Mouse (Mus musculus) fibroblast of lung, adult 2 months (primary cell): ENCODE measurements around the gene Gm20388.
A peak's percentile ranks its signal among the peaks of the same experiment; 100 is the strongest.

Experiments
- DNase-seq: peaks from one replicate; pipeline ENCODE4 v3.0.0-alpha.2; 2011; ENCODE audit warnings: low read depth

The Gm20388 gene

GRCm38 (mm10) chr8:123759933-123760332, 3849.3 kb downstream of the Gm20388 start:
- no peak for DNase-seq

- DNase-seq: no peak
Measured at GRCm38 (mm10) chr8:123760579-123760978, 3849.9 kb downstream of the Gm20388 start.

GRCm38 (mm10) chr8:123761266-123761882, 3850.7 kb downstream of the Gm20388 start:
- DNase-seq: peak; percentile 84

GRCm38 (mm10) chr8:123761883-123762270, 3851.2 kb downstream of the Gm20388 start:
- DNase-seq: no peak

- no peak for DNase-seq
Measured at GRCm38 (mm10) chr8:123763355-123763754, 3852.7 kb downstream of the Gm20388 start.

- no peak for DNase-seq
Measured at GRCm38 (mm10) chr8:123764671-123765070, 3854.0 kb downstream of the Gm20388 start.

GRCm38 (mm10) chr8:123766516-123766915, 3855.9 kb downstream of the Gm20388 start:
- no peak for DNase-seq

- DNase-seq: no peak
Measured at GRCm38 (mm10) chr8:123767874-123768273, 3857.2 kb downstream of the Gm20388 start.

- peak; percentile 54 for DNase-seq
Measured at GRCm38 (mm10) chr8:123768492-123769356, 3858.1 kb downstream of the Gm20388 start.

- DNase-seq: no peak
Measured at GRCm38 (mm10) chr8:123773468-123773867, 3862.8 kb downstream of the Gm20388 start.

GRCm38 (mm10) chr8:123774491-123774890, 3863.8 kb downstream of the Gm20388 start:
- no peak for DNase-seq

GRCm38 (mm10) chr8:123777319-123777718, 3866.7 kb downstream of the Gm20388 start:
- DNase-seq: no peak

GRCm38 (mm10) chr8:123780471-123780870, 3869.8 kb downstream of the Gm20388 start:
- no peak for DNase-seq

- DNase-seq: no peak
Measured at GRCm38 (mm10) chr8:123781256-123781655, 3870.6 kb downstream of the Gm20388 start.

- peak; percentile 57 for DNase-seq
Measured at GRCm38 (mm10) chr8:123783525-123784249, 3873.0 kb downstream of the Gm20388 start.

GRCm38 (mm10) chr8:123786166-123786565, 3875.5 kb downstream of the Gm20388 start:
- DNase-seq: no peak

GRCm38 (mm10) chr8:123786644-123787043, 3876.0 kb downstream of the Gm20388 start:
- no peak for DNase-seq

- DNase-seq: no peak
Measured at GRCm38 (mm10) chr8:123787254-123787897, 3876.7 kb downstream of the Gm20388 start.

GRCm38 (mm10) chr8:123788416-123789170, 3878.0 kb downstream of the Gm20388 start:
- no peak for DNase-seq

- DNase-seq: no peak
Measured at GRCm38 (mm10) chr8:123789461-123789860, 3878.8 kb downstream of the Gm20388 start.

GRCm38 (mm10) chr8:123789970-123790369, 3879.3 kb downstream of the Gm20388 start:
- DNase-seq: peak; percentile 40
